Mouse (Mus musculus) olfactory bulb, adult 2 months (tissue): ENCODE results near the gene Ntm.

Experiments
- CTCF ChIP-seq: fragments of 200-500 bp; IDR thresholded peaks from 2 replicates; pipeline ENCODE4 v1.5.1; 2012; ENCODE audit warnings: low read depth, mild to moderate bottlenecking, low read length, moderate library complexity; ENCODE audit not compliant: insufficient read depth
- POLR2A ChIP-seq: fragments of 200-500 bp; IDR thresholded peaks from 2 replicates; pipeline ENCODE4 v1.6.1; 2012; ENCODE audit warnings: mild to moderate bottlenecking, low read depth, low read length, moderate library complexity; ENCODE audit not compliant: insufficient read depth

DNA sequence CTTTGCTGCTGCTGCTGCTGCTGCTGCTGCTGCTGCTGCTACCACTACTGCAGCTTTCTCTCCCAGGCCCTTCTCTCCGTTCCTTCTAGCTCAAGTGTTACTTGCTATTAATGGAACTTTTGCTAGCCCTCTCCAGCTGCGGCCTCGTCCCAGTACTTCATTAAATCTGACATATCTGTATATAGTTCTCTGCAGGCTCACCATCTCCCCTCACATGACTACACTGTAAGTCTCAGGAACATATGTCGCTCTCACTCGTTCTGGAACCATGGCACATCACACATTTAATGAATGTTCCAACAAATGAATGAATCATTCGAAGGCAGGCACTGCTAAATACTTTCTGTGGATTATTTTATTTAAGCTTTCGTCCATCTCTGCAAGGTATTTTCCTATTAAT, 573.7 kb downstream of the Ntm start:
- TF ChIP-seq POLR2A, result no peak
- no peak for TF ChIP-seq CTCF
